Mouse (Mus musculus): Measurements from ENCODE around the gene Bloc1s5.

The Bloc1s5 gene

DNA sequence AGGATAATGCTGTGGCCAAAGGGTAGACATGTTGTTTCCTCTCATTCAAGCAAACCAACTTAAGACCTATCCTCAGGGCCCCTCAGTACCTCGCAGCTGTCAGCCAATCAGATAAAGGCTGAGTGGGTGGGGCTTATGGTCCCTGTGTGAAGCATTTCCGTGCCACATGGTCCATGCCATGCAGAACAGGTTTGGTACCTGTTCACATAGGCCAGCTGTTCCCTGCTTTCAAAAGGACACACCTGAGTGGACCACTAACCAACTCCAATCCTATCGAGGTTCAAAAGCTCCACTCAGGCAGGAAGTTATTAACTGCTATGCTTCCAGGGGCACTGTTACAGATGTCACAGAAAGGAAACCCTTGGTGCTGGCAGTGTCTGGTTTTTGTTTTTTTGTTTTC, 80.7 kb downstream of the Bloc1s5 start:
- DNase-seq, result no peak

DNA sequence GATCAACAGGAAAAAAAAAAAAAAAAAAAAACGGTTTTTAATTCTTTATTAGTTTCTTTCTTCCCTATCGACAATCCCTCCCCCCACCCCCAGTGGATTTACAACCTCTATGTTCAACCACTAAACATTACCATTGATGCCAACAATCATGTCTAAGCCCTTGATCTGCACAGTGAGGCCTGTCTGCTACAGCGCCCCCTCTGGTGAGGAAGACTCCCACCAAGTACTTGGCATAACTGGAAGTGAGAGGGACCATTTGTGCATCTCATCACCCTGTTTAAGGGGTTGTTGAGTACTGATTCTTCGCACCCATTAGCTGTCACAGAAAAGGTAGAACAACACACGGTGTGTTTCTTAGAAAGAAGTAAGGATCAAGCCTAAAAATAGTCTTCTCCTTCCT, 86.2 kb downstream of the Bloc1s5 start:
- no peak for DNase-seq

- DNase-seq, result no peak
Observed at GRCm38 (mm10) chr13:38547717-38548116, 87.2 kb downstream of the Bloc1s5 start.

DNA sequence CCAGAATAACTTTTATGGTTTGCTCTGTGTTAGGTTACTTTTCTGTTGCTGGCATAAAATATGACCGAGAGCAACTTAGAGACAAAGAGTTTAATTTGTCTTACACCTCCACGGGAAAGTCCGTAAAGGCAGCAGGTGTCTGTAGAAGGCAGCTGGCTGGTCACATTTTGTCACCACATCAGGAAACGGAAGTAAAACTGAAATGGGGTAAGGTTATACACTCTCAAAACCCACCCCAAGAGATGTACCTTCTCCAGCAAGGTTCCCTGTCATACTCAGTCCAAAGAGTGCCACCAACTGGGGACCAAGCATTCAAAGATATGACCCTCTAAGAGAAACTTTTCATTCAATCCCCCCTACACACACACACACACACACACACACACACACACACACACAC, 88.2 kb downstream of the Bloc1s5 start:
- no peak for DNase-seq

GRCm38 (mm10) chr13:38545460-38545859, 89.4 kb downstream of the Bloc1s5 start:
- DNase-seq, result no peak

GRCm38 (mm10) chr13:38544769-38545445, 90.0 kb downstream of the Bloc1s5 start:
- DNase-seq, result no peak

GRCm38 (mm10) chr13:38543455-38544125, 91.3 kb downstream of the Bloc1s5 start:
- no peak for DNase-seq

Measured in right cerebral cortex, postnatal 4 days (tissue).